Mouse (Mus musculus): ENCODE data around the gene Lta.

Gene Lta

DNA sequence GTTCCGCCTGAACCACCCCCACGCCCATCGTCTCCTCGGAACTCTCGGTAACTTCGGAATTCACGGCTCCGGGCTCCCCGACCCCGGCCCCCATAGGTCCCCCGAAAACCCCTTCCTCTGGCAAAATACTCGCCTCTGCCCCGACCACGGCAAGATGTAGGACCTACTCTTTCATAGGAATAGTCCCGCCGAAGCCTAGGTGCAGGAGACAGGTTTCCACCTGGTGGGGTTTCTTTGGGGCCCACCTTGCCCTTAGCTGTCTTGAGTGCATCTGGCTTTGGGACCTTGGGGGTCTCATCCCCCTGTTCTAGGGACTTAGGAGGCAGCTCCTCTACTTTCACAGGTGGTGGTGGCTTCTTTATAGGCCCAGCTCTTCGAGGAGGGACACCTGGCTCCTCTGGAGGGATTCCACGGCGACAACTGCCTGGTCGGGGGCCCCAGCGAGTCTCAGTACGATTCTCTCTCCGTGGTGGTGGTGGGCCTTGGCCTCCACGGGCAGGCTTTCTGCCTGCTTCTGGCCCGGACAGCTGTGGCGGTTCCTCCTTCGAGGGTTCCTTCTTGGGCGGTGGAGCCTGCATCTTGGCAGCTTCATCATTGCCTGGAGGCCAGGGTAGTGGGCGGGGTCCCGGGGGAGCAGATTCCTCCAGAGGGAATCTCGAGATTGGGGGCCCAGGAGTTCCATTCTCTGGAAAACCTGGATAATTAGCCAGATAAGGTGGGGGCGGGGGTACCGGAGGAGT is 48.5 kb downstream of the Lta start:
- DNase-seq: no peak

GRCm38 (mm10) chr17:35155451-35155850 is 49.7 kb downstream of the Lta start:
- DNase-seq: no peak

GRCm38 (mm10) chr17:35154616-35155015 is 50.5 kb downstream of the Lta start:
- DNase-seq: no peak

GRCm38 (mm10) chr17:35153931-35154330 is 51.2 kb downstream of the Lta start:
- no peak for DNase-seq
